Mouse (Mus musculus): ENCODE measurements around the gene Smco1. TPM values are rescaled to one million over a fixed set of nuclear protein-coding genes. Genes with fewer than 3 reads are reported as not detected.
"Not testable (repeated sequence)": the region's sequence is repeated elsewhere in the genome, so short reads cannot be mapped to it uniquely, and the experiment has no call there.

The Smco1 gene
- polyA plus RNA-seq, 1 experiment from 2014 or later, result not detected

DNA sequence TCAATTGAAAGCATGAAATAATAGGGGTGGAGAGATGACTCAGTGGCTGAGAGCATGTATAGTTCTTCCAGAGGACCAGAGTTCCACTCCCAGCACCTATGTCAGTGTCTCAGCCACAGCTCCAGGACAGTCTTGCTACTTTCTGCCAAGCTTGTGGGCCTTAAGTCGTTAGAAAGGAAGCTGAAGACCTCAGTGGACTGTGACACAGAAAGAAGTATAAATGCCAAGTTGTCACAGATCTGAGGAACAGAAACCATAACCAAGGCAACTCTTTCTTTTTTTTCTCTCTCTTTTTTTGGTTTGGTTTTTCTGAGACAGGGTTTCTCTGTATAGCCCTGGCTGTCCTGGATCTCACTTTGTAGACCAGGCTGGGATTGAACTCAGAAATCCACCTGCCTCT, 4.6 kb downstream of the Smco1 start:
- H3K9ac ChIP-seq, result no peak overlapping the region
- no peaks in the 10 kb centered on the region for H3K9me3 ChIP-seq
- ATAC-seq (replicated peaks), result no peak
- H3K4me2 ChIP-seq, result no peak overlapping the region
- H3K4me3 ChIP-seq, result no peak overlapping the region
- no peak overlapping the region for H3K27ac ChIP-seq
- H3K27me3 ChIP-seq (replicated peaks), result no peaks in the 10 kb centered on the region
- 79% methylated on average over 1 of the region's 1 CpGs for WGBS
- H3K4me1 ChIP-seq, result peaks cover 29% of the 10 kb centered on the region
- no peaks in the 10 kb centered on the region for H3K36me3 ChIP-seq (replicated peaks)

GRCm38 (mm10) chr16:32277308-32278256, 6.3 kb downstream of the Smco1 start, which contains the start of gene Rnf168:
Gene Rnf168, plus strand, starts transcription at chr16:32277459.
- Histone ChIP-seq H3K36me3 (replicated peaks) (no peaks in the 10 kb centered on the region), H3K9ac (peak within 1 kb of the TSS; percentile 61), H3K9me3 (no peaks in the 10 kb centered on the region), H3K4me1 (peaks cover 42% of the 10 kb centered on the region), H3K27me3 (replicated peaks) (no peaks in the 10 kb centered on the region), H3K27ac (peak within 1 kb of the TSS; percentile 92), H3K4me2 (peak within 1 kb of the TSS; percentile 67), H3K4me3 (peak within 1 kb of the TSS; percentile 73)
- under 1% methylated on average over 75 of the region's 75 CpGs for WGBS
- ATAC-seq (replicated peaks), result peak; percentile 93

GRCm38 (mm10) chr16:32278396-32278795, 7.1 kb downstream of the Smco1 start:
- Histone ChIP-seq H3K4me1 (peaks cover 47% of the 10 kb centered on the region), H3K4me3 (peak overlapping the region; percentile 73), H3K4me2 (peak overlapping the region; percentile 67), H3K9me3 (no peaks in the 10 kb centered on the region), H3K27me3 (replicated peaks) (no peaks in the 10 kb centered on the region), H3K27ac (peak overlapping the region; percentile 92; the same call in 1 of the 2 replicates), H3K36me3 (replicated peaks) (peaks cover under 1% of the 10 kb centered on the region; the same call in 1 of the 2 replicates), H3K9ac (peak overlapping the region; percentile 61)
- no peak for ATAC-seq (replicated peaks)
- 55% methylated on average over 7 of the region's 7 CpGs for WGBS

- peak overlapping the region; percentile 19 for H3K4me3 ChIP-seq
- ATAC-seq (replicated peaks), result no peak
- H3K27ac ChIP-seq, result no peak overlapping the region
- H3K9me3 ChIP-seq, result no peaks in the 10 kb centered on the region
- 92% methylated on average over 8 of the region's 8 CpGs for WGBS
- no peaks in the 10 kb centered on the region for H3K27me3 ChIP-seq (replicated peaks)
- no peak overlapping the region for H3K9ac ChIP-seq
- peaks cover 48% of the 10 kb centered on the region for H3K4me1 ChIP-seq
- peak overlapping the region; percentile 67 for H3K4me2 ChIP-seq
- peaks cover 17% of the 10 kb centered on the region for H3K36me3 ChIP-seq (replicated peaks)
These were observed 8.9 kb downstream of the Smco1 start for GRCm38 (mm10) chr16:32280211-32280610.

DNA sequence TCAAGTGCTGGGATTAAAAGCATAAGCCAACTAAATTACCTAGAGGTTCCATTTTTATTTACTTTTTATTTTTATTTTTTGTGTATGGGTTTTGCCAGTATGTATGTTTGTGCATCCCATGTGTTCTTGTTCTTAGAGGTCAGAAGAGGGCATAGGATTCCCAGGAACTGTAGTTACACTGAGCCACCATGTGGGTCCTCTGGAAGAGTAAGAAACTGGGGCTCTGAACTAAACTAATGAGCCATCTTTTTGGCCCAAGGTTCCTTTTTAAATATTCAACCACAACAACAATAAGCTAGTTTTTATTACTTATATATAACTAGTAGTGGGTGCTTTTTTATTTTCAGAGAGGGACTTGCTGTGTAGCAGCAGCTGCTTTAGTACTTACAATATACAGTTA, 11.3 kb downstream of the Smco1 start:
- ATAC-seq (replicated peaks), result no peak
- Histone ChIP-seq H3K36me3 (replicated peaks) (peaks cover 22% of the 10 kb centered on the region), H3K4me3 (no peak overlapping the region), H3K9me3 (no peaks in the 10 kb centered on the region), H3K4me2 (no peak overlapping the region), H3K27me3 (replicated peaks) (no peaks in the 10 kb centered on the region), H3K27ac (no peak overlapping the region), H3K4me1 (peaks cover 42% of the 10 kb centered on the region), H3K9ac (no peak overlapping the region)

DNA sequence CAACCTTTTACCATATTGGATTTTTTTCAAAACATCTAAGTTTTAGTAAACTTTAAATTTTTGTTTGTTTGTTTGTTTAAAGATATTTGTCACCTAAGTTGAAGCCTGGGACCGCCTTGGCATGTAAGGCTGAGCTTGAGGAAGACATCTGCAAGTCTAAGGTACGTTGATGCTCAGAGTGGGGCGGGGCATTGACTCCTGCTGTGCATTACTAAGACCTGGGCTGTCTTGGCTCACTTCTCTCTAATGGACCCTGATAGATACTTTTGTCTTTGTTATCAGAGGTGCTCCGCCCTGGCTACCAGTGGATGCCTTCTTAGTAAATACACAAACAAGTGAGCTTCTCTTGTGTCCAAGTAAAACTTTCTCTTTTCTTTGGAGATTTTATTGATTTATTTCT, 20.6 kb downstream of the Smco1 start:
- no peaks in the 10 kb centered on the region for H3K9me3 ChIP-seq
- ATAC-seq (replicated peaks), result no peak
- no peak overlapping the region for H3K9ac ChIP-seq
- no peaks in the 10 kb centered on the region for H3K4me1 ChIP-seq
- no peak overlapping the region for H3K4me3 ChIP-seq
- H3K4me2 ChIP-seq, result no peak overlapping the region
- WGBS, result 95% methylated on average over 4 of the region's 4 CpGs
- H3K27me3 ChIP-seq (replicated peaks), result no peaks in the 10 kb centered on the region
- H3K36me3 ChIP-seq (replicated peaks), result peaks cover 34% of the 10 kb centered on the region
- H3K27ac ChIP-seq, result no peak overlapping the region

GRCm38 (mm10) chr16:32299617-32300016, 28.3 kb downstream of the Smco1 start:
- not testable (repeated sequence) for H3K4me3 ChIP-seq; H3K27me3 ChIP-seq (replicated peaks); H3K4me2 ChIP-seq; H3K4me1 ChIP-seq; H3K9ac ChIP-seq; ATAC-seq (replicated peaks); H3K9me3 ChIP-seq; H3K27ac ChIP-seq
- over 99% methylated on average over 4 of the region's 4 CpGs for WGBS
- peaks cover 37% of the 10 kb centered on the region for H3K36me3 ChIP-seq (replicated peaks)

DNA sequence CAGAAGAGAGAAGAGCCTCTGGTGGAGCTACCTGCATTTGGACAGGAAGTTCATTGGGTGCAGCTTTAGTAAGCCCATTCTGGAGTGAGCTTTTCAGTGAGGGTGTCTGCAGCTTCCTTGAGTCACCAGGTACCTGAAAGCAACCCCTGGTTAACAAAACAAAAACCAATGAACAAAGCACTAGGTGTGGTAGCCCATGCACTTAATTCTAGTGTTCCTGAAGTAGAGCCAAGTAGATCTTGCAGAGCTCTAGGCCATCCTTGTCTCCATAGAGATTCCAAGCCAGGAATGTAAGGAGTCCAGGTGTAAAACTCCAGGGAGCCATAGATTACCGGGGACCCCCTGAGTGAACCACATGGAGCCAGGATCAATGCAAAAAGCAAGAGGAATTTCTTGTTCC, 31.8 kb downstream of the Smco1 start:
- no peak for ATAC-seq (replicated peaks)
- no peak overlapping the region for H3K27ac ChIP-seq

GRCm38 (mm10) chr16:32303886-32304285, 32.6 kb downstream of the Smco1 start:
- Histone ChIP-seq H3K27ac (no peak overlapping the region), H3K9ac (no peak overlapping the region), H3K27me3 (replicated peaks) (no peaks in the 10 kb centered on the region), H3K9me3 (no peaks in the 10 kb centered on the region), H3K4me1 (no peaks in the 10 kb centered on the region), H3K4me2 (no peak overlapping the region), H3K4me3 (no peak overlapping the region), H3K36me3 (replicated peaks) (peaks cover 9% of the 10 kb centered on the region; the same call in 1 of the 2 replicates)
- WGBS, result 97% methylated on average over 7 of the region's 7 CpGs
- ATAC-seq (replicated peaks), result no peak

More for the DNA sequence above, 31.8 kb downstream of the Smco1 start:
- Histone ChIP-seq H3K36me3 (replicated peaks) (peaks cover 16% of the 10 kb centered on the region; the same call in 1 of the 2 replicates), H3K9ac (no peak overlapping the region), H3K4me3 (no peak overlapping the region), H3K4me1 (no peaks in the 10 kb centered on the region), H3K4me2 (no peak overlapping the region), H3K9me3 (no peaks in the 10 kb centered on the region), H3K27me3 (replicated peaks) (no peaks in the 10 kb centered on the region)
- 36% methylated on average over 1 of the region's 1 CpGs for WGBS

- H3K4me3 ChIP-seq, result no peak overlapping the region
- H3K4me2 ChIP-seq, result no peak overlapping the region
- 77% methylated on average over 4 of the region's 4 CpGs for WGBS
- no peak overlapping the region for H3K9ac ChIP-seq
- no peak for ATAC-seq (replicated peaks)
- no peak overlapping the region for H3K27ac ChIP-seq
- H3K9me3 ChIP-seq, result no peaks in the 10 kb centered on the region
- H3K4me1 ChIP-seq, result no peaks in the 10 kb centered on the region
- no peaks in the 10 kb centered on the region for H3K36me3 ChIP-seq (replicated peaks)
- no peaks in the 10 kb centered on the region for H3K27me3 ChIP-seq (replicated peaks)
These were observed 40.7 kb downstream of the Smco1 start for GRCm38 (mm10) chr16:32311970-32312369.

GRCm38 (mm10) chr16:32312386-32312785, 41.1 kb downstream of the Smco1 start:
- Histone ChIP-seq H3K27ac (no peak overlapping the region), H3K4me3 (no peak overlapping the region), H3K27me3 (replicated peaks) (no peaks in the 10 kb centered on the region), H3K4me2 (no peak overlapping the region), H3K9me3 (no peaks in the 10 kb centered on the region), H3K36me3 (replicated peaks) (no peaks in the 10 kb centered on the region), H3K9ac (no peak overlapping the region), H3K4me1 (no peaks in the 10 kb centered on the region)
- no peak for ATAC-seq (replicated peaks)
- WGBS, result 55% methylated on average over 5 of the region's 5 CpGs

DNA sequence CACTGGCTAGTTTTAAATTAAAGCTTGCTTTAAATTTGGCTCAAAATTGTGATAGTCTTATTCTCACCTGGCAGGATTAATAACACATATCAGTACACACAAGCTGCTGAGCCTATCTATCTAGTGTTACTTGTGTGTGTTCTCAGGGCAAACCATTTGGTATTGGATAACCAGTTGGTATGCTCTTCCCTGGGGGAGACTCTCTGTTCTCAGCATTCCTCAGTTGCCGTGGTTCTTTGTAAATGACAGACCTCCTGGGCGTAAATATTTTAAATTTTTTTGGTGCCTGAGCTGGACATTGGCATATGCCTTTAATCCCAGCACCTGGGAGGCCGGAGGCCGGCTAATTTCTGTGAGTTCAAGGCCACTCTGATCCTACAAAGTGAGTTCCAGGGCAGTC, 41.6 kb downstream of the Smco1 start:
- H3K36me3 ChIP-seq (replicated peaks), result no peaks in the 10 kb centered on the region
- H3K4me3 ChIP-seq, result no peak overlapping the region
- no peak overlapping the region for H3K4me2 ChIP-seq
- no peak overlapping the region for H3K9ac ChIP-seq
- H3K4me1 ChIP-seq, result no peaks in the 10 kb centered on the region
- no peak overlapping the region for H3K27ac ChIP-seq
- WGBS, result 74% methylated on average over 4 of the region's 4 CpGs
- H3K9me3 ChIP-seq, result no peaks in the 10 kb centered on the region
- ATAC-seq (replicated peaks), result no peak
- no peaks in the 10 kb centered on the region for H3K27me3 ChIP-seq (replicated peaks)

- Histone ChIP-seq H3K36me3 (replicated peaks) (no peaks in the 10 kb centered on the region), H3K27ac (no peak overlapping the region), H3K4me2 (no peak overlapping the region), H3K9ac (no peak overlapping the region), H3K4me3 (no peak overlapping the region), H3K4me1 (no peaks in the 10 kb centered on the region), H3K9me3 (no peaks in the 10 kb centered on the region), H3K27me3 (replicated peaks) (no peaks in the 10 kb centered on the region)
- ATAC-seq (replicated peaks), result no peak
- WGBS, result 80% methylated on average over 2 of the region's 2 CpGs
These were observed 45.3 kb downstream of the Smco1 start for GRCm38 (mm10) chr16:32316601-32317000.
